Mouse (Mus musculus): ENCODE measurements around the gene Tsnax. TPM values are rescaled to one million over a fixed set of nuclear protein-coding genes. Genes with fewer than 3 reads are reported as not detected.

The Tsnax gene
- total and polyA plus RNA-seq, 3 experiments, result 105 to 160 TPM; not detected in 1

- Histone ChIP-seq H3K9me3 (replicated peaks; ENCODE audit: insufficient read depth, low read length) (no peaks in the 10 kb centered on the region), H3K27me3 (ENCODE audit: control insufficient read depth in 1 of 2, insufficient read depth in 2 of 2, low read length in 2 of 2) (peaks cover 4 to 12% of the 10 kb centered on the region in 2 experiments), H3K4me1 (ENCODE audit: control insufficient read depth in 1 of 2, insufficient read depth in 2 of 2, low read length in 2 of 2) (0 out of 4 replicates have a peak, but pooled peaks cover 0 to 4% of the 10 kb centered on the region in 2 experiments), H3K4me3 (ENCODE audit: control insufficient read depth in 1 of 2, insufficient read depth in 1 of 2, low read depth in 2 of 2, low read length in 2 of 2) (no peak overlapping the region), H3K9ac (ENCODE audit: control insufficient read depth, low read depth, low read length, poor library complexity, severe bottlenecking) (no peak overlapping the region), H3K36me3 (ENCODE audit: control insufficient read depth in 1 of 2, insufficient read depth in 2 of 2, low read length in 2 of 2) (no peaks in the 10 kb centered on the region), H3K27ac (ENCODE audit: control insufficient read depth, low read depth, low read length) (no peak overlapping the region), H3K79me2 (ENCODE audit: control insufficient read depth, insufficient read depth, low read length, poor library complexity) (no peaks in the 10 kb centered on the region)
- no peak for DNase-seq (ENCODE audit: low read depth, low spot score)
- TF ChIP-seq ZMIZ1 (IDR thresholded peaks at IDR 0.05; ENCODE audit: low read depth, low read length) (no peak), ZC3H11A (IDR thresholded peaks at IDR 0.05; ENCODE audit: low read depth, low read length) (no peak), MAZ (IDR thresholded peaks at IDR 0.05; ENCODE audit: low read depth, low read length) (0 out of 2 replicates have a peak, but pooled peaks have one; percentile 55)
These were observed 21.2 kb upstream of the Tsnax start for GRCm38 (mm10) chr8:124991668-124991926.

GRCm38 (mm10) chr8:124995776-124996175, 17.0 kb upstream of the Tsnax start:
- Histone ChIP-seq H3K4me3 (ENCODE audit: control insufficient read depth in 1 of 2, insufficient read depth in 1 of 2, low read depth in 2 of 2, low read length in 2 of 2) (no peak overlapping the region), H3K9ac (ENCODE audit: control insufficient read depth, low read depth, low read length, poor library complexity, severe bottlenecking) (no peak overlapping the region), H3K27ac (ENCODE audit: control insufficient read depth, low read depth, low read length) (no peak overlapping the region), H3K9me3 (replicated peaks; ENCODE audit: insufficient read depth, low read length) (no peaks in the 10 kb centered on the region), H3K4me1 (ENCODE audit: control insufficient read depth in 1 of 2, insufficient read depth in 2 of 2, low read length in 2 of 2) (0 out of 4 replicates have a peak, but pooled peaks cover 0 to 4% of the 10 kb centered on the region in 2 experiments), H3K79me2 (ENCODE audit: control insufficient read depth, insufficient read depth, low read length, poor library complexity) (no peaks in the 10 kb centered on the region), H3K36me3 (ENCODE audit: control insufficient read depth in 1 of 2, insufficient read depth in 2 of 2, low read length in 2 of 2) (no peaks in the 10 kb centered on the region), H3K27me3 (ENCODE audit: control insufficient read depth in 1 of 2, insufficient read depth in 2 of 2, low read length in 2 of 2) (peaks cover 4 to 9% of the 10 kb centered on the region in 2 experiments)
- no peak for DNase-seq (ENCODE audit: low read depth, low spot score)
- TF ChIP-seq NELFE (IDR thresholded peaks at IDR 0.05; ENCODE audit: low read depth, low read length), result no peak
- TF ChIP-seq POLR2AphosphoS5 (IDR thresholded peaks at IDR 0.05; ENCODE audit: borderline replicate concordance, low read depth, low read length), result no peak
- no peak for TF ChIP-seq RAD21 (IDR thresholded peaks at IDR 0.05; ENCODE audit: low read depth, low read length)
- TF ChIP-seq TCF12 (IDR thresholded peaks at IDR 0.05; ENCODE audit: low read depth, low read length), result no peak
- no peak for TF ChIP-seq MYC (IDR thresholded peaks at IDR 0.05; ENCODE audit: low read depth, low read length)
- TF ChIP-seq NRF1 (IDR thresholded peaks at IDR 0.05; ENCODE audit: insufficient read depth, low read depth, low read length, poor library complexity, severe bottlenecking), result no peak
- no peak for TF ChIP-seq TAL1 (IDR thresholded peaks at IDR 0.05; ENCODE audit: low read length)
- TF ChIP-seq MAX (IDR thresholded peaks at IDR 0.05; ENCODE audit: low read length), result no peak
- TF ChIP-seq CHD2 (IDR thresholded peaks at IDR 0.05; ENCODE audit: low read length), result no peak

- DNase-seq (ENCODE audit: low read depth, low spot score), result no peak
- H3K4me3 ChIP-seq (ENCODE audit: control insufficient read depth in 1 of 2, insufficient read depth in 1 of 2, low read depth in 2 of 2, low read length in 2 of 2), result no peak overlapping the region
- H3K36me3 ChIP-seq (ENCODE audit: control insufficient read depth in 1 of 2, insufficient read depth in 2 of 2, low read length in 2 of 2), result peaks cover 12 to 20% of the 10 kb centered on the region in 2 experiments
- no peaks in the 10 kb centered on the region for H3K9me3 ChIP-seq (replicated peaks; ENCODE audit: insufficient read depth, low read length)
- H3K79me2 ChIP-seq (ENCODE audit: control insufficient read depth, insufficient read depth, low read length, poor library complexity), result peaks cover 11% of the 10 kb centered on the region; the same call in 1 of the 2 replicates
- peaks cover under 1 to 17% of the 10 kb centered on the region in 2 experiments for H3K4me1 ChIP-seq (ENCODE audit: control insufficient read depth in 1 of 2, insufficient read depth in 2 of 2, low read length in 2 of 2)
- H3K27me3 ChIP-seq (ENCODE audit: control insufficient read depth in 1 of 2, insufficient read depth in 2 of 2, low read length in 2 of 2), result no peaks in the 10 kb centered on the region
- no peak overlapping the region for H3K9ac ChIP-seq (ENCODE audit: control insufficient read depth, low read depth, low read length, poor library complexity, severe bottlenecking)
- peak overlapping the region; percentile 57; the same call in 1 of the 2 replicates for H3K27ac ChIP-seq (ENCODE audit: control insufficient read depth, low read depth, low read length)
- TF ChIP-seq SIN3A (IDR thresholded peaks at IDR 0.05; ENCODE audit: low read length) (no peak), USF1 (IDR thresholded peaks at IDR 0.05; ENCODE audit: low read depth, low read length) (no peak), EP300 (IDR thresholded peaks at IDR 0.05; ENCODE audit: low read depth in 1 of 2, low read length in 2 of 2) (no peak), HCFC1 (IDR thresholded peaks at IDR 0.05; ENCODE audit: low read depth, low read length) (no peak), GABPA (IDR thresholded peaks at IDR 0.05; ENCODE audit: low read depth, low read length) (no peak), NELFE (IDR thresholded peaks at IDR 0.05; ENCODE audit: low read depth, low read length) (no peak), TCF12 (IDR thresholded peaks at IDR 0.05; ENCODE audit: low read depth, low read length) (no peak), UBTF (IDR thresholded peaks at IDR 0.05; ENCODE audit: borderline replicate concordance, insufficient read depth, low read depth, low read length) (no peak), CHD2 (IDR thresholded peaks at IDR 0.05; ENCODE audit: low read length) (no peak), USF2 (IDR thresholded peaks at IDR 0.05; ENCODE audit: borderline replicate concordance in 1 of 2, insufficient read depth in 1 of 2, low read depth in 1 of 2, low read length in 2 of 2) (no peak), MEF2A (IDR thresholded peaks at IDR 0.05; ENCODE audit: extremely low read depth, insufficient replicate concordance, low read depth, low read length, poor library complexity, severe bottlenecking) (no peak), MYC (IDR thresholded peaks at IDR 0.05; ENCODE audit: low read depth, low read length) (no peak), CTCF (IDR thresholded peaks at IDR 0.05 in 2 of 3, conservative IDR thresholded peaks at IDR 0.05 in 1 of 3; ENCODE audit: control insufficient read depth in 1 of 3, insufficient read depth in 1 of 3, low read depth in 2 of 3, low read length in 3 of 3, poor library complexity in 1 of 3, severe bottlenecking in 1 of 3) (no peak), JUND (IDR thresholded peaks at IDR 0.05; ENCODE audit: low read depth, low read length) (no peak), TBP (IDR thresholded peaks at IDR 0.05; ENCODE audit: low read depth, low read length) (no peak), ELF1 (IDR thresholded peaks at IDR 0.05; ENCODE audit: low read depth, low read length) (no peak), ZNF384 (IDR thresholded peaks at IDR 0.05; ENCODE audit: low read depth, low read length) (no peak), SMC3 (IDR thresholded peaks at IDR 0.05; ENCODE audit: low read depth, low read length) (no peak)
These were observed 11.3 kb downstream of the Tsnax start for GRCm38 (mm10) chr8:125024085-125024484.
